Mouse (Mus musculus) stomach, postnatal 0 days (tissue): ENCODE data around the gene Inafm2.

Experiments used
- CTCF ChIP-seq: IDR thresholded peaks from 2 replicates; pipeline ENCODE4 v1.5.1; 2016; ENCODE audit warnings: antibody characterized with exemption, low read depth, mild to moderate bottlenecking, moderate library complexity
- EP300 ChIP-seq: optimal IDR thresholded peaks from 2 replicates; pipeline ENCODE3; 2016; ENCODE audit warnings: antibody characterized with exemption

- TF ChIP-seq CTCF (peak; percentile 28), EP300 (no peak)
These were observed 3.9 kb downstream of the Inafm2 start for GRCm38 (mm10) chr2:118749341-118749884.
